Mouse (Mus musculus): ENCODE data around the gene Pip4k2a. TPM values are rescaled to one million over a fixed set of nuclear protein-coding genes. Genes with fewer than 3 reads are reported as not detected.

The Pip4k2a gene
- polyA plus RNA-seq, 1 experiment from 2014 or later = 10.9 TPM

GRCm38 (mm10) chr2:18910209-18910608 lies 87.7 kb downstream of the Pip4k2a start:
- H3K36me3 ChIP-seq (ENCODE audit: control insufficient read depth, insufficient read depth, low read length) = no peaks in the 10 kb centered on the region
- 86% methylated on average over 6 of the region's 6 CpGs for WGBS

GRCm38 (mm10) chr2:18909713-18910112 lies 88.2 kb downstream of the Pip4k2a start:
- DNase-seq (ENCODE audit: low spot score) = no peak
- ATAC-seq (ENCODE audit: insufficient read depth, low FRiP score, low TSS enrichment) = no peak
- H3K4me1 ChIP-seq (ENCODE audit: control insufficient read depth, insufficient read depth, low read length) = 0 out of 2 replicates have a peak, but pooled peaks cover 6% of the 10 kb centered on the region
- H3K27me3 ChIP-seq (ENCODE audit: control insufficient read depth, insufficient read depth, low read length) = no peaks in the 10 kb centered on the region
- no peaks in the 10 kb centered on the region for H3K36me3 ChIP-seq (ENCODE audit: control insufficient read depth, insufficient read depth, low read length)
- 92% methylated on average over 6 of the region's 6 CpGs for WGBS
- no peak overlapping the region for H3K4me2 ChIP-seq (ENCODE audit: low read depth)
- H3K27ac ChIP-seq (ENCODE audit: low read depth, low read length) = no peak overlapping the region
- H3K9me3 ChIP-seq (ENCODE audit: control insufficient read depth, low read length) = no peaks in the 10 kb centered on the region
- no peak overlapping the region for H3K9ac ChIP-seq (ENCODE audit: low read length)
- no peak overlapping the region for H3K4me3 ChIP-seq (ENCODE audit: low read depth, low read length)

More at GRCm38 (mm10) chr2:18910209-18910608, 87.7 kb downstream of the Pip4k2a start:
- H3K4me3 ChIP-seq (ENCODE audit: low read depth, low read length) = no peak overlapping the region
- DNase-seq (ENCODE audit: low spot score) (no peak), ATAC-seq (ENCODE audit: insufficient read depth, low FRiP score, low TSS enrichment) (no peak)
- H3K27ac ChIP-seq (ENCODE audit: low read depth, low read length) = no peak overlapping the region
- H3K9ac ChIP-seq (ENCODE audit: low read length) = no peak overlapping the region
- H3K4me1 ChIP-seq (ENCODE audit: control insufficient read depth, insufficient read depth, low read length) = 0 out of 2 replicates have a peak, but pooled peaks cover 6% of the 10 kb centered on the region
- H3K9me3 ChIP-seq (ENCODE audit: control insufficient read depth, low read length) = no peaks in the 10 kb centered on the region
- H3K4me2 ChIP-seq (ENCODE audit: low read depth) = no peak overlapping the region
- H3K27me3 ChIP-seq (ENCODE audit: control insufficient read depth, insufficient read depth, low read length) = no peaks in the 10 kb centered on the region

GRCm38 (mm10) chr2:18907269-18907668 lies 90.7 kb downstream of the Pip4k2a start:
- Histone ChIP-seq H3K4me3 (ENCODE audit: low read depth, low read length) (no peak overlapping the region), H3K4me1 (ENCODE audit: control insufficient read depth, insufficient read depth, low read length) (0 out of 2 replicates have a peak, but pooled peaks cover 6% of the 10 kb centered on the region), H3K9me3 (ENCODE audit: control insufficient read depth, low read length) (no peaks in the 10 kb centered on the region), H3K36me3 (ENCODE audit: control insufficient read depth, insufficient read depth, low read length) (no peaks in the 10 kb centered on the region), H3K9ac (ENCODE audit: low read length) (no peak overlapping the region), H3K4me2 (ENCODE audit: low read depth) (no peak overlapping the region), H3K27me3 (ENCODE audit: control insufficient read depth, insufficient read depth, low read length) (no peaks in the 10 kb centered on the region), H3K27ac (ENCODE audit: low read depth, low read length) (no peak overlapping the region)
- ATAC-seq (ENCODE audit: insufficient read depth, low FRiP score, low TSS enrichment) = no peak
- 65% methylated on average over 8 of the region's 8 CpGs for WGBS
- DNase-seq (ENCODE audit: low spot score) = no peak

GRCm38 (mm10) chr2:18906421-18907084 lies 91.4 kb downstream of the Pip4k2a start:
- no peak overlapping the region for H3K27ac ChIP-seq (ENCODE audit: low read depth, low read length)
- no peak overlapping the region for H3K4me3 ChIP-seq (ENCODE audit: low read depth, low read length)
- H3K4me2 ChIP-seq (ENCODE audit: low read depth) = no peak overlapping the region
- 55% methylated on average over 2 of the region's 2 CpGs for WGBS
- ATAC-seq (ENCODE audit: insufficient read depth, low FRiP score, low TSS enrichment) (no peak), DNase-seq (ENCODE audit: low spot score) (no peak)
- H3K36me3 ChIP-seq (ENCODE audit: control insufficient read depth, insufficient read depth, low read length) = no peaks in the 10 kb centered on the region
- no peaks in the 10 kb centered on the region for H3K27me3 ChIP-seq (ENCODE audit: control insufficient read depth, insufficient read depth, low read length)
- H3K4me1 ChIP-seq (ENCODE audit: control insufficient read depth, insufficient read depth, low read length) = 0 out of 2 replicates have a peak, but pooled peaks cover 6% of the 10 kb centered on the region
- H3K9me3 ChIP-seq (ENCODE audit: control insufficient read depth, low read length) = no peaks in the 10 kb centered on the region
- no peak overlapping the region for H3K9ac ChIP-seq (ENCODE audit: low read length)

GRCm38 (mm10) chr2:18903301-18904068 lies 94.4 kb downstream of the Pip4k2a start:
- ATAC-seq (ENCODE audit: insufficient read depth, low FRiP score, low TSS enrichment) = no peak
- H3K4me1 ChIP-seq (ENCODE audit: control insufficient read depth, insufficient read depth, low read length) = 0 out of 2 replicates have a peak, but pooled peaks cover 6% of the 10 kb centered on the region
- H3K36me3 ChIP-seq (ENCODE audit: control insufficient read depth, insufficient read depth, low read length) = no peaks in the 10 kb centered on the region
- no peaks in the 10 kb centered on the region for H3K9me3 ChIP-seq (ENCODE audit: control insufficient read depth, low read length)
- 90% methylated on average over 9 of the region's 9 CpGs for WGBS
- no peak overlapping the region for H3K9ac ChIP-seq (ENCODE audit: low read length)
- no peak overlapping the region for H3K4me3 ChIP-seq (ENCODE audit: low read depth, low read length)
- DNase-seq (ENCODE audit: low spot score) = no peak
- H3K4me2 ChIP-seq (ENCODE audit: low read depth) = no peak overlapping the region
- no peak overlapping the region for H3K27ac ChIP-seq (ENCODE audit: low read depth, low read length)
- H3K27me3 ChIP-seq (ENCODE audit: control insufficient read depth, insufficient read depth, low read length) = no peaks in the 10 kb centered on the region

GRCm38 (mm10) chr2:18901133-18901532 lies 96.8 kb downstream of the Pip4k2a start:
- Histone ChIP-seq H3K4me3 (ENCODE audit: low read depth, low read length) (no peak overlapping the region), H3K36me3 (ENCODE audit: control insufficient read depth, insufficient read depth, low read length) (no peaks in the 10 kb centered on the region), H3K4me1 (ENCODE audit: control insufficient read depth, insufficient read depth, low read length) (peaks cover 6% of the 10 kb centered on the region), H3K27ac (ENCODE audit: low read depth, low read length) (no peak overlapping the region), H3K4me2 (ENCODE audit: low read depth) (no peak overlapping the region), H3K9me3 (ENCODE audit: control insufficient read depth, low read length) (no peaks in the 10 kb centered on the region), H3K9ac (ENCODE audit: low read length) (no peak overlapping the region), H3K27me3 (ENCODE audit: control insufficient read depth, insufficient read depth, low read length) (no peaks in the 10 kb centered on the region)
- 93% methylated on average over 4 of the region's 4 CpGs for WGBS
- ATAC-seq (ENCODE audit: insufficient read depth, low FRiP score, low TSS enrichment) (no peak), DNase-seq (ENCODE audit: low spot score) (no peak)

- Histone ChIP-seq H3K27ac (ENCODE audit: low read depth, low read length) (no peak overlapping the region), H3K9me3 (ENCODE audit: control insufficient read depth, low read length) (no peaks in the 10 kb centered on the region), H3K4me1 (ENCODE audit: control insufficient read depth, insufficient read depth, low read length) (peaks cover 9% of the 10 kb centered on the region), H3K27me3 (ENCODE audit: control insufficient read depth, insufficient read depth, low read length) (no peaks in the 10 kb centered on the region), H3K4me2 (ENCODE audit: low read depth) (no peak overlapping the region), H3K36me3 (ENCODE audit: control insufficient read depth, insufficient read depth, low read length) (no peaks in the 10 kb centered on the region), H3K9ac (ENCODE audit: low read length) (no peak overlapping the region), H3K4me3 (ENCODE audit: low read depth, low read length) (no peak overlapping the region)
- DNase-seq (ENCODE audit: low spot score) (no peak), ATAC-seq (ENCODE audit: insufficient read depth, low FRiP score, low TSS enrichment) (no peak)
- 93% methylated on average over 2 of the region's 2 CpGs for WGBS
Measured at GRCm38 (mm10) chr2:18900635-18901034, 97.3 kb downstream of the Pip4k2a start.

- 29% methylated on average over 10 of the region's 10 CpGs for WGBS
- no peak overlapping the region for H3K27ac ChIP-seq (ENCODE audit: low read depth, low read length)
Measured at GRCm38 (mm10) chr2:18897742-18898256, 100.1 kb downstream of the Pip4k2a start.

More at GRCm38 (mm10) chr2:18897742-18898256, 100.1 kb downstream of the Pip4k2a start:
- H3K36me3 ChIP-seq (ENCODE audit: control insufficient read depth, insufficient read depth, low read length) = no peaks in the 10 kb centered on the region
- H3K27me3 ChIP-seq (ENCODE audit: control insufficient read depth, insufficient read depth, low read length) = no peaks in the 10 kb centered on the region
- H3K9me3 ChIP-seq (ENCODE audit: control insufficient read depth, low read length) = no peaks in the 10 kb centered on the region
- H3K4me1 ChIP-seq (ENCODE audit: control insufficient read depth, insufficient read depth, low read length) = peaks cover 9% of the 10 kb centered on the region
- no peak overlapping the region for H3K4me3 ChIP-seq (ENCODE audit: low read depth, low read length)
- H3K4me2 ChIP-seq (ENCODE audit: low read depth) = no peak overlapping the region
- DNase-seq (ENCODE audit: low spot score) (no peak), ATAC-seq (ENCODE audit: insufficient read depth, low FRiP score, low TSS enrichment) (no peak)
- no peak overlapping the region for H3K9ac ChIP-seq (ENCODE audit: low read length)

Measured in neural tube, embryonic 11.5 days (tissue).